Mouse (Mus musculus) G1E (cell line): ENCODE data around the gene Syne2.

Experiments used
- CTCF ChIP-seq: IDR thresholded peaks from 2 replicates; pipeline ENCODE4 v1.5.1; 2012; ENCODE audit warnings: low read depth, low read length, inconsistent platforms, mixed read lengths
- GATA1 ChIP-seq: IDR thresholded peaks from 2 replicates; pipeline ENCODE4 v1.6.1; 2012; ENCODE audit warnings: borderline replicate concordance, low read length, inconsistent platforms, mixed read lengths
- TAL1 ChIP-seq: conservative IDR thresholded peaks from 2 replicates; pipeline ENCODE4 v1.6.1; 2012; ENCODE audit warnings: low read depth, low read length, inconsistent platforms, mixed read lengths

DNA sequence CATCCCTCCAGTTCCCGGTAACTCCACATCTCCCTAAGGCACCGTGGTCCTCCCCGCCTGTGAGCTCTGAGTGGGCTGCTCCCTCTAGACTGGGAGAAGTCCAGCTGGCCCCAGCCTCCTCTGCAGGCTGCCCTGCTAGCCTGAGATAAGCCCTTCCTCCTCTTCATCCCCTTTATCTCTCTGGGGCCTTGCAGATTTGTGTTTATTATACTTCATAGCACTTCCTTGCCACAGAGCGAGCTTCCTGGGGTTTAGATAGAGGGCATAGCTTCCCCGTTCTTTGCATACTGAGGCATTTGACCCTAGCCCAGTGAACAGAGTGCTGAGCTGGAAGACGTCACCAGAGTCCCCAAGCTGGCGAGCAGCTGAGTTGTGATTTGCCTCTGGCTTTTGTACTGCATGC, 37.1 kb downstream of the Syne2 start:
- TF ChIP-seq CTCF, result no peak
- no peak for TF ChIP-seq GATA1
- TF ChIP-seq TAL1, result no peak; the same call in 1 of the 2 replicates
